Mouse (Mus musculus): ENCODE results near the gene Car4. TPM values are rescaled to one million over a fixed set of nuclear protein-coding genes. Genes with fewer than 3 reads are reported as not detected.
A peak's percentile ranks its signal among the peaks of the same experiment; 100 is the strongest.

Car4 gene
- total RNA-seq, 2 experiments from 2014 or later = 10.2 to 13.5 TPM

- Histone ChIP-seq H3K4me3 (no peak overlapping the region), H3K27ac (peak overlapping the region; percentile 56; the same call in 1 of the 2 replicates)
- DNase-seq = no peak
- intact Hi-C loops (cut with DNase I) = no loop called here
- TF ChIP-seq CTCF (IDR thresholded peaks at IDR 0.05) = no peak
Measured at GRCm38 (mm10) chr11:84960780-84961179, 3.2 kb downstream of the Car4 start.

- no peak overlapping the region for H3K27ac ChIP-seq
- intact Hi-C loops (cut with DNase I) = no loop called here
- DNase-seq = no peak
- no peak for TF ChIP-seq CTCF (IDR thresholded peaks at IDR 0.05)
- H3K4me3 ChIP-seq = no peak overlapping the region
Measured at GRCm38 (mm10) chr11:84961571-84961970, 4.0 kb downstream of the Car4 start.

DNA sequence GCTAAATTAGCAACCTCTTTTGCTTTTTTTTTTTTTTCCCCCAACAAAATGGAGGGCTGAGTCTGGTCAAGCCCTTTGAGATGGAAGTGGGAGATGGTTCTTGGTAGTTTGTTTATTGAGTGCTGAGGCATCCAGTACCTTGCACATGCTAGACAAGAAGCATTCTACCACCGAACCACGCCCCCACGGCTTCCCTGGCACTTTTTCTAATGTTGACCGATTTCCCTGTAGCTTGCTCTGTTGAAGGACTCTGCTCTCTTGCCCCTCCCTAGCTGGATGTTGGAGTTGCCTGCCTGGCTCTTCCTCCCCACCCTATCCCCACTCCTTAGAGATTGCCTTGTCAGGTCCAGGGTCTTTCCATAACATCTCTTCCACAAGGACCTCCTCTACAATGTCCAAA lies 5.0 kb downstream of the Car4 start:
- no peak overlapping the region for H3K27ac ChIP-seq
- intact Hi-C loops (cut with DNase I) = no loop called here
- TF ChIP-seq CTCF (IDR thresholded peaks at IDR 0.05) = no peak
- no peak overlapping the region for H3K4me3 ChIP-seq
- no peak for DNase-seq

DNA sequence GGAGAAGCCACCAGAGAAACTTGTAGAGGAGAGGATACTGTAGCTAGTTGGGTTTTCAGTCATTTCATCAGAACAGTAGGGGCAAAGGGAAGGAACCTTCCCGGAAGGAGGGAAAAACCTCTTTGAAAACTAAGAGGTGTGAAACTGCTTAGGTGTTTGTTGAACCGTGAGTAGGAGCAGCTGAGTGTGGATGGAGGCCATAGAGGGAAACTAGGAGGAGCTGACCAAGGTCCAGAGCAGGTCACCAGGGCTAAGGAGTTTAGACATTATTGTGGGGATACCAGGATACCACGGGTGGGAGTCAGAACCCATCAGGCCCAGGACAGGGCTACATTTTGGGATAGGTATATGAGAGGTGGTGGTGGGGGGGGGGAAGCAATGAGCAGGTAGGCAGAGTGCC lies 6.0 kb downstream of the Car4 start:
- Histone ChIP-seq H3K4me3 (no peak overlapping the region), H3K27ac (no peak overlapping the region)
- TF ChIP-seq CTCF (IDR thresholded peaks at IDR 0.05) = no peak
- intact Hi-C loops (cut with DNase I) = no loop called here
- no peak for DNase-seq

- no peak for DNase-seq
- no peak for TF ChIP-seq CTCF (IDR thresholded peaks at IDR 0.05)
- Histone ChIP-seq H3K4me3 (no peak overlapping the region), H3K27ac (no peak overlapping the region)
- intact Hi-C loops (cut with DNase I) = no loop called here
Measured at GRCm38 (mm10) chr11:84966696-84967095, 9.1 kb downstream of the Car4 start.

GRCm38 (mm10) chr11:84967113-84967512 lies 9.5 kb downstream of the Car4 start:
- intact Hi-C loops (cut with DNase I) = no loop called here
- TF ChIP-seq CTCF (IDR thresholded peaks at IDR 0.05) = no peak
- no peak for DNase-seq
- no peak overlapping the region for H3K4me3 ChIP-seq
- H3K27ac ChIP-seq = no peak overlapping the region; the same call in 1 of the 2 replicates

DNA sequence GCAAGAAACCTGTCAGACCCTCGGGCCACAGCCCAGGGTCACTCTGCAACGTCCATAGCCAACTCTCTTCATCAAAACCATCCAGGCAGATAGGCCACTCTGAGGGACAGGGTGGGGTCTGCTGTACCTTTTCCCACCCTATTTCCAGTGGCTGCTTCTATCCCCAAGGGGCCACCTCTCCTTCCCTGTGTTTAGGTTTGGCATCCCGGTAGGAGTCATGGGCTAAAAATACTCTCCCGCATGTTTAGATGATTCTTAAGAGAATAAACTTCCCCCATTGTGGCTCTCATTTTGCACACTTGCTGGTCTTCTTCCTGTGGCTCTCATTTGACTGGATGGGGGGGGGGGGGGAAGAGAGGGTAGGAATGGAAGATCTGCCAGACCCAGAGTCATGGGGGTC lies 10.7 kb downstream of the Car4 start:
- H3K4me3 ChIP-seq = no peak overlapping the region
- peak overlapping the region; percentile 46 for H3K27ac ChIP-seq
- intact Hi-C loops (cut with DNase I) = no loop called here
- TF ChIP-seq CTCF (IDR thresholded peaks at IDR 0.05) = no peak
- no peak for DNase-seq

DNA sequence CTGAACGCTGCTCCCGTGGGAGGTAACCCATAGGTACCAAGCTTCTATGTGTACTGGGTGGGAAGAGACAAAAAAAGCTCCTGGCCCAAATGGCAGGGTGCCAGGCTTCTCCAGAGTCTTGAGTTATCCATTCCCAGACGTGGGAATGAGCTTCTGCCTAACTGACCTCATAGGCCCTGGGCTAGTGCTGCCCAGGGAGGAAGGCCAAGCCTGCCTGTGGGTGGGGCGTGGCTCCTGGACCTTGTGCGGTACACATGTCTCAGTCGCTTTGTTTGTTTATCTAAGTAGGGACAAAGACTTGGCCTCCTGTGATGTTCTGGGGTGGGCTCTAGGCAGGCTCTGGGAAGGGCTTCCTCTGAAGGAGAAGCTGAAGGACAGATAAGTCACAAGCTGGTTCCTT lies 11.2 kb downstream of the Car4 start:
- peak overlapping the region; percentile 73 for H3K27ac ChIP-seq
- intact Hi-C loops (cut with DNase I) = no loop called here
- peak; percentile 65 for DNase-seq
- TF ChIP-seq CTCF (IDR thresholded peaks at IDR 0.05) = no peak
- H3K4me3 ChIP-seq = no peak overlapping the region

GRCm38 (mm10) chr11:84972067-84972466 lies 14.5 kb downstream of the Car4 start:
- H3K27ac ChIP-seq = no peak overlapping the region
- intact Hi-C loops (cut with DNase I) = no loop called here

DNA sequence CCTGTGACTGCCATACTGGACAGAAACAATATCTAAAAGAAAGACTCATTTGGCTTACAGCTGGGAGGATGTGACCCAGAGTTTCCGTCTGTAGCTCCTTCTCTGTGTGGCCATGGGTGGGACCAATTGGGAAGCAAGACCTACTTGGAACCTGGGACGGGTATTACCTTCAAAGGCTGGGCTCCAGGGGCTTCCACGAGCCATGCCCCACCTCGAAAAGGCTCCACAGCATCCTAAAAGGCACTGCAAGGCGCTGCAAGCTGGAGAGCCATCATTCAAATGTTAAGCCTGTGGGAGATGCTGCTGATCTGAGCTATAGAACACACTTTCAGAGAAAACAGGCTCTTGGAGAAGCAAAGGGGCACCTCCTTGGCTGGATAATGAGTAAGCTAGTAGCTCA lies 16.1 kb downstream of the Car4 start:
- intact Hi-C loops (cut with DNase I) = no loop called here
- Histone ChIP-seq H3K27ac (peak overlapping the region; percentile 63), H3K4me3 (no peak overlapping the region)
- DNase-seq = no peak
- no peak for TF ChIP-seq CTCF (IDR thresholded peaks at IDR 0.05)

More at GRCm38 (mm10) chr11:84972067-84972466, 14.5 kb downstream of the Car4 start:
- H3K4me3 ChIP-seq = no peak overlapping the region
- DNase-seq = peak; percentile 26
- no peak for TF ChIP-seq CTCF (IDR thresholded peaks at IDR 0.05)

- no peak for DNase-seq
- no peak overlapping the region for H3K4me3 ChIP-seq
- intact Hi-C loops (cut with DNase I) = no loop called here
- TF ChIP-seq CTCF (IDR thresholded peaks at IDR 0.05) = no peak
- H3K27ac ChIP-seq = peak overlapping the region; percentile 63
Measured at GRCm38 (mm10) chr11:84974582-84974981, 17.0 kb downstream of the Car4 start.

DNA sequence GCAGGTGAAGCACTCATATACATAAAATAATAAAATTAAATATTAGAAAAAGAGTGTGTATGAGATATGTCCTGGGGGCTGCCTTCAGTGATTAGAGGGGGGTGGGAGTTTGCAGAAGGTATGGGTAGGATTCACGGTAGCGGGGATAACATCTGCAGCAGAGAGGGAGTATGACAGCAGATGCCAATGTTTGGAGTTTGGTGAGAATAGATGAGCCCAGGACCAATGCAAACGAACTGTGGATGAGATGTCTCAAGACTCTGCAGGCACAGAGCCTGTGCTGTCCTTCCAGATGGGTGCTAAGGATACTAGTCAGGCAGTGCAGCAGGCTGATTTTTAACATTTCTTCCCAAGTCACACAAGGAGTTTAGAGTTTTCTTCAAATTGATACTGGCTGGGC lies 19.1 kb downstream of the Car4 start:
- no peak for TF ChIP-seq CTCF (IDR thresholded peaks at IDR 0.05)
- no peak overlapping the region for H3K4me3 ChIP-seq
- DNase-seq = no peak
- intact Hi-C loops (cut with DNase I) = no loop called here
- peak overlapping the region; percentile 51; the same call in 1 of the 2 replicates for H3K27ac ChIP-seq

GRCm38 (mm10) chr11:84977385-84977952 lies 19.9 kb downstream of the Car4 start:
- peak overlapping the region; percentile 51 for H3K27ac ChIP-seq
- DNase-seq = peak; percentile 56
- no peak overlapping the region for H3K4me3 ChIP-seq
- TF ChIP-seq CTCF (IDR thresholded peaks at IDR 0.05) = no peak
- intact Hi-C loops (cut with DNase I) = no loop called here

DNA sequence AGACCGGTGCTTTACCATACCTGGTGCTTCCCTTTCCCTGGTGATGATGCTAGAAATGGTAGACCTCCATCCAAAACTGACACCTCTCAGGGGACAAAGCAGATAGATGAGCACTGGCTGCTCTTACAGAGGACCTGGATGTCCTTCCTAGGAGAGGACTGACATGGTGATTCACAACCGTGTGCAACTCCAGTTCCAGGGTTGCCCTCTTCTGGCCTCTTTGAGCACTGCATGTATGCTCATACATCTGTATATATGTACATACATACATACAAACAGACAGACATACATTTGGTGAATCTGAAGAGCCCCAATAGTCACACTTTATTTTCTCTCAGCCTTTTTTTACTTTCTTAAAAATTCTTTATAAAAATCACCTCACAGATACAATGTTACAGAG lies 20.5 kb downstream of the Car4 start:
- Histone ChIP-seq H3K4me3 (no peak overlapping the region), H3K27ac (peak overlapping the region; percentile 38; the same call in 1 of the 2 replicates)
- peak; percentile 32 for DNase-seq
- intact Hi-C loops (cut with DNase I) = no loop called here
- TF ChIP-seq CTCF (IDR thresholded peaks at IDR 0.05) = peak; percentile 66

All from gastrocnemius, adult 2 months (tissue).